Mouse (Mus musculus): ENCODE data around the gene Mcm2.

The Mcm2 gene

DNA sequence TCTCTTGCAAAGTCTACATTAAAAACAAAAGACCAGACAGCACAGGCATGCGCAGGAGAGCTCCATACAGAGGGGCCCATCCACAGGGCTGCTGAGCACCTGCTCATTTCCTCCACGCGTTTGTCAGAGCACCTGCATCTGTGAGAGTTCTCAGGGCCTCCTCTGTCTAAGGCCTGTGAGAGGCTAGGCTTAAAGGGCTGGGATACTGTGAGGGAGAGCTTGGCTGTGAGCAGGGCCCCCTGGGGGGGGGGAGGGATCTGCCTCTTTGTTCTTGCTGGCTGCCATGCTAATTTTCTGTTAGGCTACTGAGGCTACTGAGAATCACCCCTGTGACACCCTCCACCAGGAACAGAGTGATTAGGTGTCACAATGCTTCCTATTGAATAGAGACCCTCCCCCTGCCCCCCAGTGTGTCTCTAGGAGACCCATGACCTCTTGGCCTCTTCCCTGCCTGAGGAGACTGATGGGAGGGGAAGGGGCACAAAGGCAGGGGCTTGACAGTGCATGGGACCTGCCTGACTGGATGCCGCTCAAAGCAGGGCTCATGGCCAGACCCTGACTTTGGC is 27.1 kb upstream of the Mcm2 start:
- DNase-seq (ENCODE audit: low spot score): no peak

DNA sequence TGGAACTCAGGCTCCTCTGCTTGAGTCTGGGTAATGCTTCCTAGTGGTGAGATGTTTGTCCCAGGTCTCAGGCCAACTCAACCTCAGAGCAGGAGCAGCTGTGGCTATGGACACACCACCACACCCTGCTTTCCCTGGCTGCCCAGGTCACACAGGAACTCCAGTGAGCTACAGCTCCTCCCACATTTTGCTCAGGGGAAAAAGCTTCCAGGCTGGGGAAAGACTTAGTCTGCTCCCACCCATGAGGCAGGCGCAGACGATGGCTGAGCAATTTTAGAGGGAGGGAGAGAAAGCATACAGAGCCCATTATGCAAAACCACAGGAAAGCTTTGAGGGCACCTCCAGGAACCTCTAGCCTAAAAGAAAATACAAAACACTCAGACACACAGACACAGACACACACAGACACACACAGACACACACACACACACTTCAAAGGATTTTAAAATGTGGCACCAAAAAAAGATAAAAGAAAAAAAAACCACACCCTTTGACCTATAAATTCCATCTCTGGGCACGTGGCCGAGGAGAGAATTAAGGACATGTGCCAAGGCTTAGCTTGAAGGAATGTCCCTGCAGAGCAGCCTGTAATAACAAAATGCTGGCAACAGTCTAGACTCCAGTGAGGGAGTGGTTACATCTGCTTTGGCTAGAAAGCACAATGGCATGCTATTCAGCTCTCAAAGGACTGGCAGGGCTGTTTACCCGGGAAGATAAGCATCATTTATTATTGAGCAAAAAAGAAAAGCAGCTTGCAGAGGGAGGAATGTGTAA is 26.1 kb upstream of the Mcm2 start:
- peak; percentile 63 for DNase-seq (ENCODE audit: low spot score)

DNA sequence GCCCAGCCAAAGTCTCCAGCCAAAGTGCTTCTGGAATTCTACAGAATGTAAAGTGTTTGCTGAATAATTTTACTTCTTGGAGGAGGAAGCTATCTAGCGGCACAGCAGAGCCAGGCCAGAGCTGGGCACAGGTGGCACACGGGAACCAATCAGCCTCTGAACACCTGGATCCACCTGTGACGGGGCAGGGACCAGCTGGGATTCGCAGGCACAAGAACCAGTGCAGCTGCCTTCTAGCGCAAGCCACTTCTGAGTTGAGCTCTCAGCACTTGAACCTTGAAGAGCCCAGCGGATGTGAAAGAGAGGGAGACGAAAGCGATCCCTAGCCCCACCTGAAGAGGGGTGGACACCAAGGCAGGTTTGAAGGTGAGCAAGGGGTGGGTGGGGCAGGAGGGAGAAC is 20.2 kb upstream of the Mcm2 start:
- no peak for DNase-seq (ENCODE audit: low spot score)

DNA sequence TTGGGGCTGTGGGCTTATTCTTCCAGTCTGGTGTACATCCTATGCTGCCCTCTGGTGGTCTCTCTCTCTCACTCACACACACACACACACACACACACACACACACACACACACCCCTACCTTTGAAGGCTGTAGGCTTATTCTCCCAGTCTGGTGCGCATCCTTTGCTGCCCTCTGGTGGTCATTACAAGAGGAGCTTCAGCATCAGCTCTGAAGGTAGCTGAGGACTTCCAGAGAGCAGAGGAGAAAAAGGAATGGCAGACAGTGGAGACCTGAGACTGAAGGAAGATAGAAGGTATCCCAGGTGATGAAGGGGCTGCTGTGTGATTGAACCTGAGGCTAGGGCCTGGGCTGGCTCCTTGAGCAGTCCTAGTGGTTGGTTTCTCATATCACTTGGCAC is 17.6 kb upstream of the Mcm2 start:
- peak; percentile 42 for DNase-seq (ENCODE audit: low spot score)

DNA sequence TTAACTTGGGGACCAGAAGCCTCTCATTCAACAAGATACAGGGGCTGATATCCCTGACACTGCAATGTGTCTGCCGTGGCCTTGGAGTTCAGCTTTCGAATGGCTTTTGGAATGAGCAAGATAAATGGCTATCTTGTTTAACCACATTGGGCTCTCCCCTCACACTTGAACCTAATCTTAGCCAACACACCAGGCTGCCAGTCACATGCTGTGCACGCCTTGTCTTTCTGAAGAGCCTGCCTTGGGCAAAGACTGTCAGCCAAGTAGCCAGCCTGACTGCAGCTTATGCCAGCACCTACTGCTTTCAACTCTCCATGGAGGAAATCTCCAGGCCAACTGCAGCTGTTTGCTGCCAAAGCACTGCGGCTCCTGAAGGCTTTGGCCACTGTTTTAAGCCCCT is 16.9 kb upstream of the Mcm2 start:
- no peak for DNase-seq (ENCODE audit: low spot score)

DNA sequence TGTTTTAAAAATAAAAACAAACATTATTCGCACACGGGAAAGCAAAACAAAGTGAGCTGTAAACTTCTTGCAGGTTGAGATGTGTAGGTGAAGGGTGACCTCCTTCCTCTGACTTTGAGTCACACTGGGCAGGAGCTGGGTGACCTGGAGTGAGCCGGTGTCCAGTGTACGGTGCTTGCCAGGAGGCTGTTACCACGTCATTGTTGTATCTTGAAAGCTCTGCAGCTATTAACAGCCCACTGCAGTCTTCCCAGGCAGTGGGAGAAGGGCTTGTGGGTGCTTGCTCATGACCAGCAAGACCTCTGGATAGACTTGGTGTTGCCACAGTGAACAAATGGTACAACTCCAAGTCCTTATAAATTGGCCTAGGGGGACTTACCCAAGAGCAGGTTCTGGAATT is 16.2 kb upstream of the Mcm2 start:
- no peak for DNase-seq (ENCODE audit: low spot score)

DNA sequence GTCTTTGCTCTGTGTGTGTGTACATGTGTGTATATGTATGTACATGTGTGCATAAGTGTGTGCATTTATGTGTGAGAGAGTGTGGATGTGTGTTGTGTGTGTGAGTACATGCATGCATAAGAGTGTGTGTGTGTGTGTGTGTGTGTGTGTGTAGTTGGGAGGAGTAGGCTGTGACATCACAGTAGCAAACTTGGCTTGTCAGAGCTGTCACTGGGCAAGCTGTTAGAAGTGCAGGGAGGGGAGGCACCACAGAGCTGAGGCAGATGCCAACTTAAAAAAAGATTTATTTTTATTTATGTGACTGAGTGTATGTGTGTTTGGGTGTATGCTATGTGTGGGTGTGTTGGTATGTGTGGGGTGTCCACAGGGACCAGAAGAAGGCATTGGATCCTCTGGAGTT is 14.9 kb upstream of the Mcm2 start:
- DNase-seq (ENCODE audit: low spot score): no peak

DNA sequence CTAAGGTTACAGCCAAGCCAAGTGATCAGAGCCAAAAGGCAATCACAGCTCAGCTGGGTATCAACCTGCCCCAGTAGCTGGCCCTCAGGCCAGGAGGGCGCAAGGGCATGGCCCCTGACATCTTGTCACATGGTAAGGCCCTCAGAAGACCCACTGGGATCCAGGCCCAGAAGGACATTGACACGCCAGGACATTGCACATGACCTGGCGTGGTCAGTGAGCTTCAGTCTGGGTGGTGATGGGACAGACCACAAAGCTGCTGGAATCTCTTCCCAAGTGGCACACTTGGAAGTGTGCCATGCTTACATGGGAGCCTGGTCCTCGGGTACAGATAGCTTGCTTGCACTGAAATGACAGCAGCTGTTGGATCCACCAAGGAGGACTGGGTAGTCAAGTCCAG is 14.4 kb upstream of the Mcm2 start:
- no peak for DNase-seq (ENCODE audit: low spot score)

DNA sequence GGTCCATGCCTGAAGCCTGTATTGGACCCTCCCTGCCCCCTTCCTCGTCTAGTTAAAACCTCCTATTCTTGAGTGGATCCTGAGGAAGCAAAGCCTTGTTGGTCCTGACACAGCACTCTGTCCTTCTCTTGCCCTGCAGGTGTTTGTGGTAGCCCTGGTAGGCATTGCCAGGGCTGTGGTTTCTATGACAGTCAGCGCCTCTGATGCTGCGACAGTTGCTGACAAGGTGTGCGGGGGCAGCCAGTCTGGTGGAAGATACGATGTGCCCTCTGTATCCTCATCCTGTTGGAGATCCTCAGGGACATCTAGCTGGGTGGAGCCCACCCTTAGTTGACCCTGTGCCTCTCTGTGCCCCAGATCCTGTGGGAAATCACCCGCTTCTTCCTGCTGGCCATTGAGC is 10.6 kb upstream of the Mcm2 start:
- DNase-seq (ENCODE audit: low spot score): no peak

DNA sequence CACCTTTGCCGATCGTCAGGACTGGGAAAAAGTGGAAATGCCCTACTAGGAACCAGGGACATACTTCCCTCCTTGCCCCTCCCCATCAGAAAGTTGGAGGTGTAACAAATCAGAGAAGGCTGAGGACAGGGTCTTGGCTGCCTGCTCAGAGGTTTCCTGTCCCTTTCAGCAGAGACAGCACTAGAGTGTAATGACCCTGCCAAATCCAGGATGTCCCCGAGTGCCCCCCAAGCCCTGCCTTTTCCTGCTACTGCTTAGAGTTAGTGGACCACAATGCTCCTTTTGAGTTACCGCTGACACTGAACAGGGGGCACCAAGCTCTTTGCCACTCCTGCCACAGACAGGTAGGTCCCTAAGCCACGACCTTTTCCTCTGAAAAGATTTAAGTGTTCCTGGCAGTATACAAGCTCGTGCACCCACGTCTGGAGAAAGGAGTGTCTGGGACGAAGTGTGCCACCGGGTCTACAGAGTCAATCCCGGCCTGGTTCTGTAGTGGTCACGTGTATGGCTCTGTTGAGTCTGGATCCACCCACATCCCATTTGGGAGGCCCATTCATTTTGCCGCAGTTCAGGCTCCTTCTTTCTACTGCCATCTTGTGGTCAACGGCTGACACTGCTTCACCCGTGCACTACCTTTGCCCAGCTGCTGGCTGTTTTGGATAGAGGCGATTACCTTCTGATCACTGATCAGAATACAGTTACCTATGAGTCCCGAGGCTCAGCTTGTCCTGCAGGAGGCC is 8.0 kb upstream of the Mcm2 start:
- peak; percentile 52 for DNase-seq (ENCODE audit: low spot score)

DNA sequence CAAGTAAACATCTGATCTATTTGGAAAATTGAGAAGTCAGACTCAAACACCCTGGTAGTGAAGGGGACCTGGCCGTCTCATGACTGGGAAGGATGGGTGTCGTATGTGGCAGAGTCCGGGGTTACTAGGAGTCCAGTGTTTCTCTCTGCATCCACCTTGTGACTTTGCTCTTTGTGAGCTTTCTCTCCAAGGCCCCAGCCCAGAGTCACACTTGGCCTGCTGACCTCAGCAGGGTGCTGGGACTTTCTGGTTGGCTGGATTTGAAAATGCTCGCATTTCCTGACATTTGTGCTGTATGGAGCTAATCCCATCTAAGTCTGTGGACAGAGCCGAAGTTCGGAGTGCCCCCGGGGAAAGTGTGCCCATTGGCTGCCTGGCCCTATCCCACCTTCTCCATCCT is 6.5 kb upstream of the Mcm2 start:
- DNase-seq (ENCODE audit: low spot score): no peak

DNA sequence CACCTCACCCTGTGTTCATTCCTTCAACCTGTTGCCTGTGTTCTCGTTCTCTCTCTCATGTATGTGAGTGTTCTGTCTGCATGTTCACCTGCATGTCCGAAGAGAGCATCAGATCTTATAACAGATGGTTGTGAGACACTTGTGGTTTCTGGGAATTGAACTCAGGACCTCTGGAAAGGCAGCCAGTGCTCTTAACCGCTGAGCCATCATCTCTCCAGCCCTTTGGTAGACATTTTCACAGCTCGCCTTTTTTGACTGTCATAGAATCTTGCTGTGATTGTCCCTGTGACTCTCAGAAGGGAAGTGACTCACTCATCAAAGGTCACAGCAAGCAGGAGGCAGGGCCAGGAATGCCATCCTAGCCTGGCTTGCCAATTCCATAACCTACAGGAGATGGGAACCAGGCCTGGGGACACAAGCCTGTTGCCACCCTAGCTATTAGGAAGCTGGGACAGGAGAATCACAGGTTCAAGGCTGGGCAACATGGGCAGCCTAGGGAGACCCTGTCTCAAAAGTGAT is 5.9 kb upstream of the Mcm2 start:
- DNase-seq (ENCODE audit: low spot score): no peak

DNA sequence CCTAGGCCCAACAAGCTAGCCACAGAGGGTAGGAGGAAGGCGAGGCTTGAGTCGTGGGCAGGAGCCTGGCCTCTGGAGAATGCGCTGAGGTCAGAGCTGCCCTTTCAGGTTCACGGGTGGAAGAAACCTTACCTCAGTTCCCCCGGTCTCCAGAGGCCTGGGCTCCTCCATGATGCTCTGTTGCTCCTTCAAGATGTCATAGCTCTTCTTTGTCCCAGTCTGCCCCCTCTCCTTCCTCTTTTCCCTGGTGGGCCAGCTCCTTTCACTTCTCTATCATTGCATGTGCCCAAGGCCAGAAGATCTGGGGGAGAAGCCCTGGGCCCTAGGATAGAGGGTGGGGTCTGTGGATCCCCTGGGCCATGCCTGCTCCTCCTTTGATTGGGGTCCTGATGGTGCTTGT is 5.1 kb upstream of the Mcm2 start:
- no peak for DNase-seq (ENCODE audit: low spot score)

DNA sequence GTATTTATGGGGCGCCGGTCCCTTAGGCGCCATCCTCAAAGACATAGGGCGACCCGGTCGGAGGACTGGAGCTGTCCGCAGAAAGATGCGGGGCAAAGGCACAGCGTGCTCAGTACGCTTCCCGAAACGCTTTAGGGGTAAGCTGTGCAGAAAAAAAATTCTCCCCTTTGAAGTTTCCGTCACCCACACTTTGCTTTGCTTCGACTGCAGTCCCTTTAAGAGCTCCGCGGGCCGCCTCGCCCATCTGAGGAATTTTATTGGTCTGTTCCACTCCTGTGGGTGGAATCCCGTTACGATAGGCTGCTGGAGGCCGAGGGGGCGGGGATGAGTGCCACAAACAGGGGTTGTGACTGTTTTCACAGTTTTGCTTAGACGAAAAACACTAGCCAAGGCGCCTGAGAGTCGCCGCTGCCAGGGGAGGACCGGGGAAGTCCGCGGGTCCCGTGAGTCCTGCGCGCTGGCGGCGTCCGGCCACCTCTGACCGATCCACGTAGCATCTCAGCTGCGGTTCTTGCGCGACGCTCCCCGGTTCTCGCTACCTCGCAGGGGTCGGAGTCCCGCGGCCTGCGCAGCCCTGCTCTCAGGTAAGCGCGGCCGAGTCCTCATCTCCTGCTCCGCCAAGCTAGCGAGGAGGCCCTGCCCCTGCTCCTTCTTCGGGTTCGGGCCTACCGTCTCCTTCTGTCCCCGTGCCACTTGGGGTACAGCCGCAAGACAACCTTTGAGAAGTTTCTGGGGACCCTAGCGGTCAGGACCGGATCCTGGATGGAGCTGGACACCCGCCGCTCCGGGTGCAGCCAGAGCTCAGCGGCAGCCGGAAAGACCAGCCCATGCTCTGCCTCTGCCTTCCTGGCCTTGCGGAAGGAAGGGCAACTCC is 3.6 kb upstream of the Mcm2 start, which contains the start of gene Tpra1:
Tpra1 (plus strand) TSS at position 305 of the 874 bp plus-strand sequence.
- DNase-seq (ENCODE audit: low spot score): peak; percentile 83

DNA sequence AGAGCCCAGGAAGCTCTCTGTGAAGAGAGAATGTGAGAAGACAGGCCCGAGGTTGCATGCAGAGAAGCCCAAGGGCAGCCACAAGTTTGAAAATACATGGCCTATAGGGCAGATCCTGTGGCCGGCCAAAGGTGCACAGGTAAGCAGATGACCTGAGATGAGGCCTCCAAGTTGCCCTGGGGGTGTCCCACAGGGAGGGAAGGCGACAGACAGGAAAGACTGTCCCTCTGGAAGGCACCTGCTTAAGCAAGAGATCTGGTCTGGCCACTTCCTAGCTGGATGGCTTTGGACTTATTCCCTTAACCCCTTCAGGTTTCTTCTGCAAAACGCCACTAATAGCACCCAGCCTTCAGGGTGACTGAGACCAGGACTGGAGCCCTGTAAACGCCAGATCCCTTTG is 2.9 kb upstream of the Mcm2 start:
- no peak for DNase-seq (ENCODE audit: low spot score)

DNA sequence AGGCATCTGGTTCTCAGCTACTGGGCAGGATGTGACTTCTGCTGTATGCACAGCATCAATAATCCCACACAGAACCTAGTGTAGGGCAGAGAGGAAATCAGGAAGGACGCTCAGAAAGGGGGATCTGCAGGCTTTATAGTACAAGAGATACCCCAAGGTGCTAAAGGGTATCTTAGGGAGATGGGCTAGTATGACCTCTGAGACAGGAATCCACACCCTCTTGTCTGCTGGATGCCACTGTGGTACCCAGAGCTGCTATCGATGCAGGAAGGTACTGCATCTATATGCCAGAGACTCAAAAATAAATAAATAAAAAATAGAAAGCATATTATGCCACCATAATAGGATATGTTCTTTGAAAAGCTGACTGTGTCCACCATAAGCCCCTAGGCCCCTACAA is 1.0 kb upstream of the Mcm2 start:
- DNase-seq (ENCODE audit: low spot score): no peak

DNA sequence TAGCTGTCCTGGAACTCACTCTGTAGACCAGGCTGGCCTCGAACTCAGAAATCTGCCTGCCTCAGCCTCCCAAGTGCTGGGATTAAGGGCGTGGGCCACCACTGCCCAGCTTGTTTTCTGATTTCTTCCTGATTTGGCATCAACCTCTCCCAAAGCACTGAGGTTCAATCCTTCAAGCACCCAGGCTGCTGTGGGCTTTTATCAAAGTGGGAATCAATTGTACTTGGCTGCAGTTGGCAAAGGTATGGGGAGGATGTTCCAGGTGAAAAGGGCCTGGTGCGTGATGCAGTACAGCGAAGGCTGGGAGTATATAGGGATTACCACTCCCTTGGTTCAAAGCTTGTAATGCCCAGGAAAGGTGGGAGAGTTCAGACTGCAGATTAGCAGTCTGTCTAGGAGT is 506 bp upstream of the Mcm2 start:
- DNase-seq (ENCODE audit: low spot score): no peak

DNA sequence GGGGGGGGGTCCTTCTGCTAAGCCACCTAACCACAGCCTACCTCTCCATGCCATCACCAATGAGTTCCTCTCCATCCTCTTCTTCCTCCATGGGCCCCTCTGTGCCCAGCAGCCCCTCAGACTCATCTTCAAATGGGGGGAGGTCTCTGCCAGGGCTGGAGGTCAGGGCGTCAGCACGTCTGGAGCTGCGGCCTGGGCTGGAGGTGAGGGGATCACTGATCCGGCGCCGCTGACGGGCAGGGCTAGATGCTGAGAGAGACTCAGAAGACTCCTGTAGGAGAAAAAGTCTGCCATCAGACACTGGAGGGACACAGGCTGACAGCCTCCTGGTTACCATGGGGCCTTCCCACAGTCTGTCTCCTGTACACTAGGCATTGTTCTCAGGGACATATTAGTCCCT is 1.3 kb downstream of the Mcm2 start:
- no peak for DNase-seq (ENCODE audit: low spot score)

DNA sequence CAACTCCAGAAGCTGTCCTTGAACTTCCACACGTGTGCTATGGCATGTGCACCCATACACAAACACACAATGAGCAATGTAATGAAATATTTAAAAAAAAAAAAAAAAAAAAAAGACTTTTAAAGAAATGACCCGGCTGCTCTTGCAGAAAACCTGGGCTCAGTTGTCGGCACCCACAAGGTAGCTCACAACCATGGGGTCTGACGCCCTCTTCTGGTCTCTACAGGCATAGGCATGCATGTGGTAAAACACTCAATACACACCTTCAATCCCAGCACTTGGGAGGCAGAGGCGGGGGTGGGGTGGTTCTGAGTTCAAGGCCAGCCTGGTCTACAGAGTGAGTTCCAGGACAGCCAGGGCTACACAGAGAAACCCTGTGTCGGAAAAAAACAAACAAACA is 2.6 kb downstream of the Mcm2 start:
- no peak for DNase-seq (ENCODE audit: low spot score)

DNA sequence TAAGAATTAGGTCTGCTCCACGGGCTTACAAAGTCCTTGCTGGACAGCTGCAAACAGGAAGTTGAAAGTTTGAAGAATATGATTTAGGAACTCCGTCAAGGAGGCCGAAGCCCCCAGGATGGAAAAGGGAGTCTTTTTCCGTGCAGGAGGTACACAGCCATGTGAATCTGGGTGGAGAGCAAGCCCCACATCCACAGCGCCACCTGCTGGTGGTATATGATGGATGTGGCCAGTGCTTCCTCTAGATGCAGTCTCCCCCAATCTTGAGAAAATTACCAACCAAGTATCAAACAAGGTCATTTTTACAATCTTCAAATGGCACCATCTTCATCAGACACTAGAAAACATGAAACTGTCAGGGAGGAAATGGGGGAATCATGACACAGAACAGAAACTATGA is 5.0 kb downstream of the Mcm2 start:
- DNase-seq (ENCODE audit: low spot score): peak; percentile 38

DNA sequence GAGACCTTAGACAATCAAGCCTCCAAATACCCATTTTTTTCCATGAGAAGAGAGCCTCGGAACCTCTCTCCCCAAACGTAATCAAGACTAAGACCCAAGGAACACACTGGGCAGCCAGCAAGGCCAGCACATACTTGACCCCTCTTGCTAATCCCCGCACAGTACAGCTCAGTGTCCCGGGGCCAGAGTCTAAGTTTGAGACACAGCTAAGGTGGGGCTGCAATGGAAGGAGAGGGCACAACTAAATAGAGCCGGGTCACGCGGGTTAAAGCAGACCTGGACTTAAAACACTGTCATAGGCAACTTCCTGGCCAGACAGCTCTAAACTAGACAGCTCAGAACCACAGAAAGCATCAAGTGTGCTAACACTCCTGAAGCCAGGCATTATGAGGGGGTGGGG is 7.7 kb downstream of the Mcm2 start:
- DNase-seq (ENCODE audit: low spot score): no peak

DNA sequence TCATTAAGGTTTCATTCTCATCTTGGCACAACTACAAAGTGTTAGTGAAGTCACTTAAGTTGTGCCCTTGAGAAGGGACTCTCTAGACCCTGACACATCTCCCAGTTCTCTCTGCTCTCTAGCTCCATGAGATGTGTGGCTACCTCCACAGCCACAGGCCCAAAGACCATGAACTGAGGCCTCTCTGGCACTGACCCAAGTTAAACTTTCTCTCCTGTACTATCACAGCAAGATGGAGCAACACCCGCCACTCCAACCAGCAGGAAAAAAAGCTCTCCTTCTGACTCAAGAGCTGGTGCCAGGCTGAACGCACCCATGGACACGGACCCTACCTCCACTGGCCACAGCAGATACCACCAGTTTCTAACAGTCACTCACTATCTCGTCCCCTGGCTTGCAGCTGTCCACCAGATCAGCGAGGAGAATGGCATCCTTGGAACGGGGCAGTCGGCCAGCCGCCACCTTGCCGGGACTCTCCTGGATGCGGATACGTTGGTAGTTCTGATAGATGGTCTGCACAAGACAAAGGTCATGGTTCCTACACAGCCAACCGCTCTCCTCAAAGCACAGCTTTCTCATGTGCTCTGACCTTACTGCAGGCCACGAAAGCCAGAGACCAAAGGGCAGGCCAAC is 9.1 kb downstream of the Mcm2 start:
- no peak for DNase-seq (ENCODE audit: low spot score)
